Mouse (Mus musculus): ENCODE results near the gene H2afv. TPM values are rescaled to one million over a fixed set of nuclear protein-coding genes. Genes with fewer than 3 reads are reported as not detected.
"Not testable (repeated sequence)": the region's sequence is repeated elsewhere in the genome, so short reads cannot be mapped to it uniquely, and the experiment has no call there.

The H2afv gene
- polyA plus RNA-seq, 1 experiment from 2014 or later, result 510 TPM

- Histone ChIP-seq H3K27ac (ENCODE audit: low read depth) (peak overlapping the region; percentile 95), H3K4me3 (ENCODE audit: low read depth, low read length) (peak overlapping the region; percentile 97), H3K9me3 (ENCODE audit: control insufficient read depth, low read length) (no peaks in the 10 kb centered on the region), H3K4me1 (replicated peaks; ENCODE audit: control insufficient read depth, insufficient read depth, low read length) (peaks cover 16% of the 10 kb centered on the region), H3K4me2 (ENCODE audit: low read length) (peak overlapping the region; percentile 100), H3K36me3 (ENCODE audit: control insufficient read depth, insufficient read depth, low read length) (peaks cover 37% of the 10 kb centered on the region), H3K27me3 (replicated peaks; ENCODE audit: control insufficient read depth, insufficient read depth, low read length) (no peaks in the 10 kb centered on the region), H3K9ac (ENCODE audit: low read length) (peak overlapping the region; percentile 99)
- ATAC-seq (replicated peaks; ENCODE audit: low FRiP score, low TSS enrichment, low read depth) (peak; percentile 94), DNase-seq (ENCODE audit: low spot score) (peak; percentile 100)
- under 1% methylated on average over 88 of the region's 102 CpGs for WGBS
These were observed 28.5 kb downstream of the H2afv start for GRCm38 (mm10) chr11:6415551-6416404.

GRCm38 (mm10) chr11:6414751-6415550, 29.3 kb downstream of the H2afv start, which contains the start of gene Ppia:
Ppia (plus strand) TSS chr11:6415443.
- H3K36me3 ChIP-seq (ENCODE audit: control insufficient read depth, insufficient read depth, low read length), result peaks cover 28% of the 10 kb centered on the region

GRCm38 (mm10) chr11:6413264-6413663, 31.0 kb downstream of the H2afv start:
- Histone ChIP-seq H3K4me1 (replicated peaks; ENCODE audit: control insufficient read depth, insufficient read depth, low read length) (peaks cover 16% of the 10 kb centered on the region), H3K9me3 (ENCODE audit: control insufficient read depth, low read length) (no peaks in the 10 kb centered on the region), H3K27me3 (replicated peaks; ENCODE audit: control insufficient read depth, insufficient read depth, low read length) (no peaks in the 10 kb centered on the region), H3K27ac (ENCODE audit: low read depth) (no peak overlapping the region), H3K4me2 (ENCODE audit: low read length) (no peak overlapping the region), H3K4me3 (ENCODE audit: low read depth, low read length) (no peak overlapping the region), H3K9ac (ENCODE audit: low read length) (no peak overlapping the region), H3K36me3 (ENCODE audit: control insufficient read depth, insufficient read depth, low read length) (peaks cover 13% of the 10 kb centered on the region)
- no peak for DNase-seq (ENCODE audit: low spot score)
- no peak for ATAC-seq (replicated peaks; ENCODE audit: low FRiP score, low TSS enrichment, low read depth)
- WGBS, result 98% methylated on average over 12 of the region's 12 CpGs

More at GRCm38 (mm10) chr11:6414751-6415550, 29.3 kb downstream of the H2afv start, which contains the start of gene Ppia:
- no peaks in the 10 kb centered on the region for H3K9me3 ChIP-seq (ENCODE audit: control insufficient read depth, low read length)
- H3K27me3 ChIP-seq (replicated peaks; ENCODE audit: control insufficient read depth, insufficient read depth, low read length), result no peaks in the 10 kb centered on the region
- 5% methylated on average over 21 of the region's 21 CpGs for WGBS
- H3K9ac ChIP-seq (ENCODE audit: low read length), result peak within 1 kb of the TSS; percentile 99
- ATAC-seq (replicated peaks; ENCODE audit: low FRiP score, low TSS enrichment, low read depth), result peak; percentile 61
- peak within 1 kb of the TSS; percentile 100 for H3K4me2 ChIP-seq (ENCODE audit: low read length)
- peak within 1 kb of the TSS; percentile 97 for H3K4me3 ChIP-seq (ENCODE audit: low read depth, low read length)
- H3K4me1 ChIP-seq (replicated peaks; ENCODE audit: control insufficient read depth, insufficient read depth, low read length), result peaks cover 16% of the 10 kb centered on the region
- H3K27ac ChIP-seq (ENCODE audit: low read depth), result peak within 1 kb of the TSS; percentile 95
- peak; percentile 80 for DNase-seq (ENCODE audit: low spot score)

GRCm38 (mm10) chr11:6411684-6412083, 32.6 kb downstream of the H2afv start:
- ATAC-seq (replicated peaks; ENCODE audit: low FRiP score, low TSS enrichment, low read depth) (no peak), DNase-seq (ENCODE audit: low spot score) (peak; percentile 92)
- H3K9ac ChIP-seq (ENCODE audit: low read length), result no peak overlapping the region
- H3K9me3 ChIP-seq (ENCODE audit: control insufficient read depth, low read length), result no peaks in the 10 kb centered on the region
- no peak overlapping the region for H3K4me2 ChIP-seq (ENCODE audit: low read length)
- H3K4me1 ChIP-seq (replicated peaks; ENCODE audit: control insufficient read depth, insufficient read depth, low read length), result peaks cover 9% of the 10 kb centered on the region
- no peaks in the 10 kb centered on the region for H3K27me3 ChIP-seq (replicated peaks; ENCODE audit: control insufficient read depth, insufficient read depth, low read length)
- no peak overlapping the region for H3K4me3 ChIP-seq (ENCODE audit: low read depth, low read length)
- no peak overlapping the region for H3K27ac ChIP-seq (ENCODE audit: low read depth)
- WGBS, result 8% methylated on average over 5 of the region's 5 CpGs
- H3K36me3 ChIP-seq (ENCODE audit: control insufficient read depth, insufficient read depth, low read length), result no peaks in the 10 kb centered on the region

- H3K4me1 ChIP-seq (replicated peaks; ENCODE audit: control insufficient read depth, insufficient read depth, low read length), result peaks cover 14% of the 10 kb centered on the region
- not testable (repeated sequence) for H3K9me3 ChIP-seq (ENCODE audit: control insufficient read depth, low read length); DNase-seq (ENCODE audit: low spot score); H3K4me2 ChIP-seq (ENCODE audit: low read length); H3K27ac ChIP-seq (ENCODE audit: low read depth); H3K4me3 ChIP-seq (ENCODE audit: low read depth, low read length); H3K9ac ChIP-seq (ENCODE audit: low read length); H3K36me3 ChIP-seq (ENCODE audit: control insufficient read depth, insufficient read depth, low read length); ATAC-seq (replicated peaks; ENCODE audit: low FRiP score, low TSS enrichment, low read depth); H3K27me3 ChIP-seq (replicated peaks; ENCODE audit: control insufficient read depth, insufficient read depth, low read length)
- 83% methylated on average over 5 of the region's 5 CpGs for WGBS
These were observed 33.5 kb downstream of the H2afv start for GRCm38 (mm10) chr11:6410755-6411154.

- no peak overlapping the region for H3K4me3 ChIP-seq (ENCODE audit: low read depth, low read length)
- H3K4me1 ChIP-seq (replicated peaks; ENCODE audit: control insufficient read depth, insufficient read depth, low read length), result peaks cover 20% of the 10 kb centered on the region
- H3K4me2 ChIP-seq (ENCODE audit: low read length), result no peak overlapping the region
- ATAC-seq (replicated peaks; ENCODE audit: low FRiP score, low TSS enrichment, low read depth), result no peak
- H3K9me3 ChIP-seq (ENCODE audit: control insufficient read depth, low read length), result no peaks in the 10 kb centered on the region
- H3K36me3 ChIP-seq (ENCODE audit: control insufficient read depth, insufficient read depth, low read length), result peaks cover 6% of the 10 kb centered on the region; the same call in 1 of the 2 replicates
- no peak overlapping the region for H3K27ac ChIP-seq (ENCODE audit: low read depth)
- 52% methylated on average over 5 of the region's 5 CpGs for WGBS
- H3K9ac ChIP-seq (ENCODE audit: low read length), result no peak overlapping the region
- no peak for DNase-seq (ENCODE audit: low spot score)
- no peaks in the 10 kb centered on the region for H3K27me3 ChIP-seq (replicated peaks; ENCODE audit: control insufficient read depth, insufficient read depth, low read length)
These were observed 34.1 kb downstream of the H2afv start for GRCm38 (mm10) chr11:6410050-6410602.

GRCm38 (mm10) chr11:6407162-6407621, 37.1 kb downstream of the H2afv start:
- Histone ChIP-seq H3K36me3 (ENCODE audit: control insufficient read depth, insufficient read depth, low read length) (peaks cover 35% of the 10 kb centered on the region), H3K27ac (ENCODE audit: low read depth) (no peak overlapping the region), H3K9me3 (ENCODE audit: control insufficient read depth, low read length) (no peaks in the 10 kb centered on the region), H3K27me3 (replicated peaks; ENCODE audit: control insufficient read depth, insufficient read depth, low read length) (no peaks in the 10 kb centered on the region), H3K4me3 (ENCODE audit: low read depth, low read length) (no peak overlapping the region), H3K4me2 (ENCODE audit: low read length) (no peak overlapping the region), H3K4me1 (replicated peaks; ENCODE audit: control insufficient read depth, insufficient read depth, low read length) (peaks cover 23% of the 10 kb centered on the region), H3K9ac (ENCODE audit: low read length) (no peak overlapping the region)
- ATAC-seq (replicated peaks; ENCODE audit: low FRiP score, low TSS enrichment, low read depth), result no peak
- DNase-seq (ENCODE audit: low spot score), result no peak
- 79% methylated on average over 3 of the region's 3 CpGs for WGBS

Measured in intestine, embryonic 14.5 days (tissue).